Mouse (Mus musculus): ENCODE measurements around the gene Lims1. TPM values are rescaled to one million over a fixed set of nuclear protein-coding genes. Genes with fewer than 3 reads are reported as not detected.
A peak's percentile ranks its signal among the peaks of the same experiment; 100 is the strongest.

Gene Lims1
- total and polyA plus RNA-seq, 2 experiments from 2014 or later: 43.6 to 51.7 TPM

DNA sequence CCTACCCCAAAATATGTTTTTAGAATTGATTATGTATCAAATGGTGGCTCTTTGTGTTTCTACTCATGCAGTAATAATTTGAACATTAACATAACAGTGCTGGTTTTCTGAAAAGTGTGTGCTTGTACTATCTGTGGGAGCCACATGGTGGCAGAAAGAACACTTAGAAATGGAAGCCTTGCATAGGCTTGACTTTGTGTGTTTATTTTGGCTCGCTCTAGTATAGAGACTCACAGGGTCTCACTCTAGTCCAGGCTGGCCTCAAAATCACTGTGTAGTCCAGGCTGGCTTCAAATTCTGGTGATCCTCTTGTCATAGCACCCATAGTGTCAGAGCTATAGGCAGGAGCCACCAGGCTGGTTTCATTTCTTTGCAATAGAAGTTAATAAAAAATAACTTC is 39.5 kb downstream of the Lims1 start:
- H3K27ac ChIP-seq (ENCODE audit: low read depth, low read length): no peak overlapping the region
- no peak overlapping the region for H3K4me3 ChIP-seq (ENCODE audit: low read depth, low read length)
- no peaks in the 10 kb centered on the region for H3K27me3 ChIP-seq (ENCODE audit: insufficient read depth, low read length)
- DNase-seq: peak; percentile 52
- peak; percentile 71 for TF ChIP-seq CTCF (IDR thresholded peaks at IDR 0.05; ENCODE audit: low read depth)
- H3K4me2 ChIP-seq (ENCODE audit: low read depth): no peak overlapping the region
- no peaks in the 10 kb centered on the region for H3K9me3 ChIP-seq (ENCODE audit: low read length)
- peak; percentile 85 for ATAC-seq
- 45% methylated on average over 1 of the region's 1 CpGs for WGBS
- H3K36me3 ChIP-seq (ENCODE audit: insufficient read depth): 0 out of 2 replicates have a peak, but pooled peaks cover 3% of the 10 kb centered on the region
- 0 out of 2 replicates have a peak, but pooled peaks cover 2% of the 10 kb centered on the region for H3K4me1 ChIP-seq (ENCODE audit: insufficient read depth)
- H3K9ac ChIP-seq: no peak overlapping the region

DNA sequence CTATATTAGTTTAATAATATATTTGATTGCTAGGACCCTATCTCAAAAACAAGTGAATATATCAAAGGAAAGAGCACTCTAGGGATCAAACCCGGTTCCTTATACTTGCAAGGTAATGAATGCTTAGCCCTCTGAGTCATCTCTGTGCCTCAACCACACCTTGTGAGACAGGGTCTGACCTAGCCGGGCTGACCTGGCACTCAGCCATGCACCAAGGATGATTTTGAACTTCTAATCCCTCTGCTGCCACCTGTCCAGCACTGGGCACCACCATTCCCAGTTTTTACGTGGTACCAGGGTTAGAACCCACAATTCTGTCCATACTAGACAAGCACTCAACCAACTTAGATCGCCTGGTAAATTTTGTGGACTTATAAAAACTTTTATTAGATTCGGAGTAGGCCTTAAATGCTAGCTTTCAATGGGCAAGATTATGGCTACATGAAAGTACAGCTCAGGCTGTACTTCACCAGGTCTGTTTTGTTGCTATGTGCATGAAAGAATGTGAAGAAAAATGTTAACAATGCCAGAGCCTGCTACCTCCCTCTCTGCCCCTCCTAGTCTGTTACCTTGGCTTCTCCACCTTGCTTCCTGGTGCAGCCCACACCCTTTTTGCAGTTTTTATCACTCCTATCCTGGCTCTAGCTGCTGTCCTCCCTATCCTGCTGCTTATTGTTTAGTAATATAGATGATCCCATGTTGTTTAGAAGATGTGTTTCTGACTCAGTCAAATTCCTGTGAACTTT is 41.7 kb downstream of the Lims1 start:
- no peak overlapping the region for H3K27ac ChIP-seq (ENCODE audit: low read depth, low read length)
- peaks cover 9% of the 10 kb centered on the region; the same call in 1 of the 2 replicates for H3K4me1 ChIP-seq (ENCODE audit: insufficient read depth)
- H3K9ac ChIP-seq: no peak overlapping the region
- no peak overlapping the region for H3K4me3 ChIP-seq (ENCODE audit: low read depth, low read length)
- 0 out of 2 replicates have a peak, but pooled peaks cover 2% of the 10 kb centered on the region for H3K36me3 ChIP-seq (ENCODE audit: insufficient read depth)
- ATAC-seq: no peak
- TF ChIP-seq CTCF (IDR thresholded peaks at IDR 0.05; ENCODE audit: low read depth): no peak
- H3K9me3 ChIP-seq (ENCODE audit: low read length): no peaks in the 10 kb centered on the region
- H3K4me2 ChIP-seq (ENCODE audit: low read depth): no peak overlapping the region
- DNase-seq: no peak
- WGBS: 86% methylated on average over 5 of the region's 5 CpGs
- H3K27me3 ChIP-seq (ENCODE audit: insufficient read depth, low read length): no peaks in the 10 kb centered on the region

GRCm38 (mm10) chr10:58368791-58369706 is 45.8 kb downstream of the Lims1 start:
- Histone ChIP-seq H3K4me1 (ENCODE audit: insufficient read depth) (peaks cover 22% of the 10 kb centered on the region), H3K27me3 (ENCODE audit: insufficient read depth, low read length) (no peaks in the 10 kb centered on the region), H3K4me2 (ENCODE audit: low read depth) (no peak overlapping the region), H3K36me3 (ENCODE audit: insufficient read depth) (no peaks in the 10 kb centered on the region), H3K9me3 (ENCODE audit: low read length) (no peaks in the 10 kb centered on the region), H3K4me3 (ENCODE audit: low read depth, low read length) (no peak overlapping the region), H3K27ac (ENCODE audit: low read depth, low read length) (no peak overlapping the region), H3K9ac (no peak overlapping the region)
- no peak for TF ChIP-seq CTCF (IDR thresholded peaks at IDR 0.05; ENCODE audit: low read depth)
- 79% methylated on average over 7 of the region's 7 CpGs for WGBS
- ATAC-seq (no peak), DNase-seq (no peak)

DNA sequence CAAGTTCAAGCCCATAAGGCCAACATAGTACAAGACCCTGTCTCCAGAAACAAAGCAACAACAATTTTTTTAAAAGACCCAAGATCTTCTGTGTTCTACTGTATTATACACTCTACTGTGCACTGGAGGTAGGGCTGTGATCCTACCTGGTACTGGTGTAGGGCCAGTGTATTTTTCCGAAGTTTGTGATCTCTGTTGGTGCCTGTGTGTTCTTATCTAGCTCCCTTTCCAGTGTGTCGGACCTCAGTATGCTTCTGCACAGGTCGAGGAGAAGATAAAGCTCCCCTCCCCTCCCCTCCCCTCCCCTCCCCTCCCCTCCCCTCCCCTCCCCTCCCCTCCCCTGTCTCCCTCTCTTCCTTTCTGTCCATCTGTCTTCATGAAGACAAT is 46.4 kb downstream of the Lims1 start:
- Histone ChIP-seq H3K27me3 (ENCODE audit: insufficient read depth, low read length) (no peaks in the 10 kb centered on the region), H3K4me2 (ENCODE audit: low read depth) (no peak overlapping the region), H3K36me3 (ENCODE audit: insufficient read depth) (no peaks in the 10 kb centered on the region), H3K9ac (no peak overlapping the region), H3K27ac (ENCODE audit: low read depth, low read length) (no peak overlapping the region), H3K9me3 (ENCODE audit: low read length) (no peaks in the 10 kb centered on the region), H3K4me3 (ENCODE audit: low read depth, low read length) (no peak overlapping the region), H3K4me1 (ENCODE audit: insufficient read depth) (peaks cover 22% of the 10 kb centered on the region)
- DNase-seq (no peak), ATAC-seq (no peak)
- TF ChIP-seq CTCF (IDR thresholded peaks at IDR 0.05; ENCODE audit: low read depth): no peak
- 45% methylated on average over 3 of the region's 3 CpGs for WGBS

GRCm38 (mm10) chr10:58370143-58370542 is 46.9 kb downstream of the Lims1 start:
- no peaks in the 10 kb centered on the region for H3K9me3 ChIP-seq (ENCODE audit: low read length)
- no peaks in the 10 kb centered on the region for H3K36me3 ChIP-seq (ENCODE audit: insufficient read depth)
- no peak overlapping the region for H3K4me3 ChIP-seq (ENCODE audit: low read depth, low read length)
- H3K4me1 ChIP-seq (ENCODE audit: insufficient read depth): peaks cover 22% of the 10 kb centered on the region
- H3K4me2 ChIP-seq (ENCODE audit: low read depth): no peak overlapping the region
- ATAC-seq: peak; percentile 70
- DNase-seq: peak; percentile 35
- H3K27me3 ChIP-seq (ENCODE audit: insufficient read depth, low read length): no peaks in the 10 kb centered on the region
- H3K9ac ChIP-seq: no peak overlapping the region
- no peak for TF ChIP-seq CTCF (IDR thresholded peaks at IDR 0.05; ENCODE audit: low read depth)
- 0 out of 2 replicates have a peak overlapping the region, but pooled peaks have one; percentile 17 for H3K27ac ChIP-seq (ENCODE audit: low read depth, low read length)

GRCm38 (mm10) chr10:58370559-58370958 is 47.3 kb downstream of the Lims1 start:
- peak; percentile 9; the same call in 1 of the 2 replicates for ATAC-seq
- H3K9ac ChIP-seq: no peak overlapping the region
- 0 out of 2 replicates have a peak overlapping the region, but pooled peaks have one; percentile 17 for H3K27ac ChIP-seq (ENCODE audit: low read depth, low read length)

More at GRCm38 (mm10) chr10:58370559-58370958, 47.3 kb downstream of the Lims1 start:
- Histone ChIP-seq H3K4me2 (ENCODE audit: low read depth) (no peak overlapping the region), H3K4me3 (ENCODE audit: low read depth, low read length) (no peak overlapping the region), H3K36me3 (ENCODE audit: insufficient read depth) (no peaks in the 10 kb centered on the region), H3K9me3 (ENCODE audit: low read length) (no peaks in the 10 kb centered on the region), H3K4me1 (ENCODE audit: insufficient read depth) (peaks cover 22% of the 10 kb centered on the region), H3K27me3 (ENCODE audit: insufficient read depth, low read length) (no peaks in the 10 kb centered on the region)
- no peak for DNase-seq
- no peak for TF ChIP-seq CTCF (IDR thresholded peaks at IDR 0.05; ENCODE audit: low read depth)

Measured in forebrain, postnatal 0 days (tissue).